Mouse (Mus musculus) myocyte (in vitro differentiated cells): Measurements from ENCODE around the gene Phlda2. TPM values are rescaled to one million over a fixed set of nuclear protein-coding genes. Genes with fewer than 3 reads are reported as not detected.
"Not testable (repeated sequence)": the region's sequence is repeated elsewhere in the genome, so short reads cannot be mapped to it uniquely, and the experiment has no call there.

Source experiments
- H3K27me3 ChIP-seq: one replicate; pipeline ENCODE4 v1.6.1; 2011; ENCODE audit not compliant: control insufficient read depth, insufficient read depth, insufficient read length
- H3K36me3 ChIP-seq: one replicate; pipeline ENCODE4 v1.6.1; 2011; ENCODE audit not compliant: control insufficient read depth, insufficient read depth
- H3K4me2 ChIP-seq: one replicate; pipeline ENCODE4 v1.6.1; 2011; ENCODE audit warnings: low read depth, control low read depth
- H3K4me3 ChIP-seq: one replicate; pipeline ENCODE4 v1.5.1; 2011; ENCODE audit warnings: mild to moderate bottlenecking, control low read depth, moderate library complexity
- H3K79me2 ChIP-seq: one replicate; pipeline ENCODE4 v1.6.1; 2011; ENCODE audit not compliant: control insufficient read depth, insufficient read depth
- H3ac ChIP-seq: one replicate; pipeline ENCODE4 v1.6.1; 2011; ENCODE audit not compliant: control insufficient read depth, insufficient read length
- CEBPB ChIP-seq: IDR thresholded peaks from 2 replicates; pipeline ENCODE4 v1.6.1; 2011; ENCODE audit warnings: mild to moderate bottlenecking, moderate library complexity; ENCODE audit not compliant: poor library complexity, insufficient read depth, severe bottlenecking
- E2F4 ChIP-seq: IDR thresholded peaks from one replicate; pipeline ENCODE4 v1.6.1; 2011; ENCODE audit warnings: mild to moderate bottlenecking, control low read depth, moderate library complexity; ENCODE audit not compliant: insufficient read depth
- MAX ChIP-seq: IDR thresholded peaks from one replicate; pipeline ENCODE4 v1.6.1; 2011; ENCODE audit warnings: low read depth, mild to moderate bottlenecking, control low read depth
- MYOD1 ChIP-seq, 3 experiments: IDR thresholded peaks; one replicate each; pipeline ENCODE4 v1.6.1; 2011; ENCODE audit warnings: control low read depth in 2 of 3, low read depth in 2 of 3, mild to moderate bottlenecking in 2 of 3, moderate library complexity in 1 of 3; ENCODE audit not compliant: insufficient read length in 2 of 3, control insufficient read depth in 1 of 3
- MYOG ChIP-seq, 3 experiments: IDR thresholded peaks; one replicate each; pipeline ENCODE4 v1.6.1; 2011; ENCODE audit warnings: control low read depth in 2 of 3, low read depth in 2 of 3, mild to moderate bottlenecking in 2 of 3; ENCODE audit not compliant: insufficient read length in 2 of 3, control insufficient read depth in 1 of 3, insufficient read depth in 1 of 3
- POLR2A ChIP-seq: IDR thresholded peaks from one replicate; pipeline ENCODE4 v1.6.1; 2011; ENCODE audit warnings: low read depth, mild to moderate bottlenecking, control low read depth, moderate library complexity; ENCODE audit not compliant: insufficient read length
- POLR2AphosphoS2 ChIP-seq: IDR thresholded peaks from one replicate; pipeline ENCODE4 v1.6.1; 2011; ENCODE audit warnings: low read depth, control low read depth; ENCODE audit not compliant: insufficient read length
- REST ChIP-seq: IDR thresholded peaks from one replicate; pipeline ENCODE4 v1.6.1; 2011; ENCODE audit warnings: mild to moderate bottlenecking, control low read depth, moderate library complexity; ENCODE audit not compliant: insufficient read depth, insufficient read length
- SRF ChIP-seq: IDR thresholded peaks from one replicate; pipeline ENCODE4 v1.6.1; 2011; ENCODE audit warnings: low read depth; ENCODE audit not compliant: control insufficient read depth, insufficient read length
- TCF12 ChIP-seq: IDR thresholded peaks from one replicate; pipeline ENCODE4 v1.6.1; 2011; ENCODE audit warnings: mild to moderate bottlenecking, control low read depth; ENCODE audit not compliant: poor library complexity, insufficient read depth, severe bottlenecking
- TCF3 ChIP-seq: IDR thresholded peaks from one replicate; pipeline ENCODE4 v1.6.1; 2011; ENCODE audit warnings: low read depth, control low read depth; ENCODE audit not compliant: insufficient read length
- USF1 ChIP-seq: IDR thresholded peaks from one replicate; pipeline ENCODE4 v1.6.1; 2011; ENCODE audit warnings: low read depth, mild to moderate bottlenecking, control low read depth, moderate library complexity
- polyA plus RNA-seq: library from polyadenylated mRNA; unstranded; fragments of >200 nt; fragmentation: generic; extraction: Trizol; gene quantifications from one replicate; pipeline ENCODE4 v1.2.1, GENCODE M21; 2012; ENCODE audit warnings: missing spikeins

Gene Phlda2
- polyA plus RNA-seq, 1 experiment, result not detected

GRCm38 (mm10) chr7:143546554-143546953, 43.6 kb upstream of the Phlda2 start:
- Histone ChIP-seq H3K4me2 (peak overlapping the region; percentile 12), H3K79me2 (peaks cover 70% of the 10 kb centered on the region), H3K4me3 (no peak overlapping the region), H3ac (no peak overlapping the region), H3K27me3 (no peaks in the 10 kb centered on the region), H3K36me3 (no peaks in the 10 kb centered on the region)
- TF ChIP-seq TCF3 (no peak), POLR2A (no peak), REST (no peak)

GRCm38 (mm10) chr7:143544368-143544767, 41.4 kb upstream of the Phlda2 start:
- peaks cover 4% of the 10 kb centered on the region for H3K36me3 ChIP-seq
- TF ChIP-seq REST (no peak), USF1 (no peak), MYOD1 (IDR thresholded peaks at IDR 0.05; ENCODE audit: control insufficient read depth in 1 of 3, insufficient read length in 2 of 3, low read depth in 2 of 3) (no peak), TCF3 (no peak), CEBPB (no peak), SRF (no peak)
- H3K27me3 ChIP-seq, result no peaks in the 10 kb centered on the region
- H3K4me2 ChIP-seq, result no peak overlapping the region
- no peak overlapping the region for H3K4me3 ChIP-seq
- peaks cover 92% of the 10 kb centered on the region for H3K79me2 ChIP-seq
- H3ac ChIP-seq, result no peak overlapping the region

- H3K4me3 ChIP-seq, result no peak overlapping the region
- peaks cover 56% of the 10 kb centered on the region for H3K79me2 ChIP-seq
- no peak overlapping the region for H3ac ChIP-seq
- H3K36me3 ChIP-seq, result peaks cover 38% of the 10 kb centered on the region
- H3K4me2 ChIP-seq, result no peak overlapping the region
- no peaks in the 10 kb centered on the region for H3K27me3 ChIP-seq
- no peak for TF ChIP-seq MAX
- no peak for TF ChIP-seq POLR2A
- no peak for TF ChIP-seq E2F4
- no peak for TF ChIP-seq CEBPB
These were observed 35.7 kb upstream of the Phlda2 start for GRCm38 (mm10) chr7:143538671-143539070.

- H3K27me3 ChIP-seq, H3K4me2 ChIP-seq, H3ac ChIP-seq, H3K4me3 ChIP-seq: not testable (repeated sequence)
- Histone ChIP-seq H3K79me2 (peaks cover 52% of the 10 kb centered on the region), H3K36me3 (peaks cover 43% of the 10 kb centered on the region)
These were observed 35.3 kb upstream of the Phlda2 start for GRCm38 (mm10) chr7:143538229-143538628.

GRCm38 (mm10) chr7:143536251-143536650, 33.3 kb upstream of the Phlda2 start:
- TF ChIP-seq TCF3 (no peak), REST (no peak), CEBPB (no peak), MYOD1 (IDR thresholded peaks at IDR 0.05; ENCODE audit: control insufficient read depth in 1 of 3, insufficient read length in 2 of 3, low read depth in 2 of 3) (no peak), MYOG (IDR thresholded peaks at IDR 0.05; ENCODE audit: control insufficient read depth in 1 of 3, insufficient read depth in 1 of 3, insufficient read length in 2 of 3, low read depth in 2 of 3) (no peak), POLR2AphosphoS2 (no peak), POLR2A (no peak), MAX (no peak), SRF (no peak), USF1 (no peak), TCF12 (no peak), E2F4 (no peak)
- H3K4me2 ChIP-seq, result no peak overlapping the region

GRCm38 (mm10) chr7:143533284-143533683, 30.3 kb upstream of the Phlda2 start:
- H3ac ChIP-seq, result no peak overlapping the region
- no peak for TF ChIP-seq POLR2A
- TF ChIP-seq TCF12, result no peak
- TF ChIP-seq TCF3, result no peak
- TF ChIP-seq MYOG (IDR thresholded peaks at IDR 0.05; ENCODE audit: control insufficient read depth in 1 of 3, insufficient read depth in 1 of 3, insufficient read length in 2 of 3, low read depth in 2 of 3), result no peak
- no peak for TF ChIP-seq CEBPB
- no peak for TF ChIP-seq MAX
- no peak for TF ChIP-seq E2F4
- no peak for TF ChIP-seq MYOD1 (IDR thresholded peaks at IDR 0.05; ENCODE audit: control insufficient read depth in 1 of 3, insufficient read length in 2 of 3, low read depth in 2 of 3)
- no peak for TF ChIP-seq USF1
- no peak for TF ChIP-seq SRF
- TF ChIP-seq POLR2AphosphoS2, result no peak
- no peak for TF ChIP-seq REST

More at GRCm38 (mm10) chr7:143536251-143536650, 33.3 kb upstream of the Phlda2 start:
- Histone ChIP-seq H3K4me3 (no peak overlapping the region), H3ac (no peak overlapping the region), H3K27me3 (no peaks in the 10 kb centered on the region), H3K36me3 (peaks cover 44% of the 10 kb centered on the region), H3K79me2 (peaks cover 32% of the 10 kb centered on the region)

More at GRCm38 (mm10) chr7:143533284-143533683, 30.3 kb upstream of the Phlda2 start:
- Histone ChIP-seq H3K36me3 (peaks cover 53% of the 10 kb centered on the region), H3K79me2 (peaks cover 13% of the 10 kb centered on the region), H3K4me2 (no peak overlapping the region), H3K27me3 (no peaks in the 10 kb centered on the region), H3K4me3 (no peak overlapping the region)
